In genomic region chr2:124354716-124355115, GRCm38 (mm10) we compare ENCODE assay signal across 15 mouse cellular contexts.
"Had no signal": no experiment of that assay in that cellular context is flagged by ENCODE, and none has a peak within 500 bp of the region (broad histone marks: within the 10 kb centered on the region; RNA-seq: fewer than 3 reads in every experiment).

No protein-coding gene starts in this region.

- H3K4me1 ChIP-seq: neural tube, embryonic 15.5 days; stomach, embryonic 15.5 days had no signal

- H3K4me3 ChIP-seq: neural tube, embryonic 15.5 days; stomach, embryonic 15.5 days had no signal

- H3K27ac ChIP-seq: neural tube, embryonic 15.5 days; stomach, embryonic 15.5 days; stomach, postnatal 0 days had no signal

- H3K4me2 ChIP-seq: neural tube, embryonic 15.5 days; stomach, embryonic 15.5 days had no signal

- H3K9ac ChIP-seq: neural tube, embryonic 15.5 days; stomach, embryonic 15.5 days had no signal

- H3K27me3 ChIP-seq: neural tube, embryonic 15.5 days; stomach, embryonic 15.5 days had no signal

- H3K36me3 ChIP-seq: neural tube, embryonic 15.5 days; stomach, embryonic 15.5 days had no signal

- H3K9me3 ChIP-seq: neural tube, embryonic 15.5 days; stomach, embryonic 15.5 days had no signal

- DNase-seq: retina, postnatal 1 day; right cerebral cortex, adult 18-20 months; right cerebral cortex, postnatal 14 days; right cerebral cortex, postnatal 25 days; right cerebral cortex, postnatal 4 days; spleen, adult 18-20 months; thymus, adult 18-20 months; thymus, adult 2 months; thymus, postnatal 14 days; thymus, postnatal 25 days; thymus, postnatal 36 days; thymus, postnatal 4 days had no signal
